Mouse (Mus musculus) embryonic fibroblast, embryonic 13.5 days (primary cell): ENCODE measurements around the gene Bora. TPM values are rescaled to one million over a fixed set of nuclear protein-coding genes. Genes with fewer than 3 reads are reported as not detected.
"Not testable (repeated sequence)": the region's sequence is repeated elsewhere in the genome, so short reads cannot be mapped to it uniquely, and the experiment has no call there.

Experiments used
- H3K27ac ChIP-seq: 2 replicates; pipeline ENCODE4 v1.5.1; 2012; ENCODE audit warnings: low read length, control low read depth, inconsistent platforms; ENCODE audit not compliant: insufficient read depth
- H3K4me1 ChIP-seq: 2 replicates; pipeline ENCODE4 v1.6.1; 2011; ENCODE audit warnings: low read length; ENCODE audit not compliant: control insufficient read depth, insufficient read depth
- H3K4me3 ChIP-seq: 2 replicates; pipeline ENCODE4 v1.5.1; 2011; ENCODE audit warnings: mild to moderate bottlenecking, control low read depth, low read length; ENCODE audit not compliant: insufficient read depth
- CTCF ChIP-seq: IDR thresholded peaks from 2 replicates; pipeline ENCODE4 v1.5.1; 2011; ENCODE audit warnings: mild to moderate bottlenecking, control low read depth, low read length, moderate library complexity, borderline replicate concordance; ENCODE audit not compliant: insufficient read depth
- POLR2A ChIP-seq: IDR thresholded peaks from 2 replicates; pipeline ENCODE4 v1.6.1; 2011; ENCODE audit warnings: low read depth, mild to moderate bottlenecking, control low read depth, low read length, moderate library complexity
- polyA plus RNA-seq: library from polyadenylated mRNA; stranded (reverse); fragments of >200 nt; gene quantifications from 2 replicates; pipeline ENCODE4 v1.2.4, GENCODE M21; 2011; ENCODE audit warnings: low read depth; ENCODE audit not compliant: missing spikeins, insufficient read length

The Bora gene
- polyA plus RNA-seq: 20.3 and 25.8 TPM in 2 replicates

DNA sequence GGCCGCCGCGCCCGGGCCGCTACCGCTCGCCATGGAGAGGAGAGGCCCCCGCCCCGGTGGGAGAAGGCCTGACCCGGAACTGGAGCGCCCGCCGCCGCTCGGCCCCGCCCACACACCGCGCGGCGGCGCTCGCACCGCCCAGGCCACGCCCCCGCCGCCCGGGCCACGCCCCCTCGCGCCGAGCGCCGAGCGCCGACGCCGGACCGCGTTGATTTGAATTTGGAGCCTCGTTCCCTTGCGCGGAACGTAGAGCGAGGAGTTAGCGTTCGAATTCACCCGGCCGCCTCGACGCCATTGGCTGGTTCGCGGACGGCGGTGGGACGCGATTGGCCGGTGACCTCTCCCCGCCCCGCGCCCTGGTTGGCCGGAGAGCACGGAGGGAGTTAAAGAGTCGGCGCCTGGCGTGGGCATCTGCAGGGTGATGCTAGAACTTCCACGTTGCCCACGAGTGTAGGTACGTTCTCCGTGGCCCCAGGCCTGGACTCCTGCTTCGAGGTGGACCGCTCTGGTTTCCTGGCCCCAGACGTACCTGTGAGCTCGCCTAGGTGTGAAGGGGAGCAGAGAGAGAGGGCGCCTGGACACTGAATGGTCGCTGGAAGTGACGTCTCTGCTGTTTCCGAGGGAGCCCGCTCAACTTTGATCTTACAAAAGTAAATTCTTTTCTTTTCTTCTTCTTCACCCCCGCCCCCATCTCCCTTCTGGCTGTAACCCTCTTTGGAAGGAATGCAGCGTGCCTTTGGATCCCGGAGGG is at the start of gene Bora, which contains the start of gene Mzt1:
Gene Bora (plus strand): TSS at position 192 of the 751 bp plus-strand sequence.
Gene Mzt1 (minus strand): TSS at position 104 of the 751 bp plus-strand sequence.
- TF ChIP-seq CTCF (no peak), POLR2A (peak; percentile 85)
- Histone ChIP-seq H3K27ac (peak within 1 kb of the TSS; percentile 76), H3K4me1 (no peaks in the 10 kb centered on the region), H3K4me3 (peak within 1 kb of the TSS; percentile 90)

DNA sequence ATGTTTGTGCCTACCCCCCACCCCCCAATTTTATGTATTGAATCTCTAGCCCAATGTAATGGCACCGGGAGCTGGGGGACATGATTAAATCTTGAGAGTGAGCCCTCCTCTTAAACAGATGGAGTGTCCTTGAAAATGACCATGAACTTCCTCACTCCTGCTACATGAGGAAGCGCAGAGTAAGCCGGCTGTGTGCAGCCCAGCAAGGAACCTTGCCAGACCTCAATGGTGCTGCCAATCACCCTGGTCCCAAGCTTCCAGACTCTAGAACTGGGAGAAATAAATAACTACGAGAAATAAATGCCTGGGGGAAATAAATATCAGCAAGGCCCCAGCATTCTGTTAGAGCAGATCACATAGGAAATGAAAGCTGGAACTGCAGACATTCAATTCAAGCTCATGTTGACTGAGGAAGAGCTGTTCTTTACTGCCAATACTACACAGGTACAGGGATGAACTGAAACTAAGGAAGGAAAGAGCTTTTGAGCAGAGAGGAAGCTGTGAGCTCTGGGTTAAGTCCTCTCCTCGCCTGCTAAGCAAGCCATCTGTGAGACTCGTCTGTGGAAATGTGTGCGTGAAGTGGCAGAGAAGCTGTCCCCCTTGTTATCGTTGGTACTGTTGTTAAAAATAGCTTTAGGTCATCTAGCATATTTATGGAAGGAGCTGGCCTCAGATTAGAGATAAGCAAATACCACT is 35.6 kb upstream of the Bora start:
- H3K27ac ChIP-seq: peak overlapping the region; percentile 12; the same call in 1 of the 2 replicates
- TF ChIP-seq POLR2A (no peak), CTCF (no peak)
- H3K4me1 ChIP-seq: no peaks in the 10 kb centered on the region
- H3K4me3 ChIP-seq: no peak overlapping the region

DNA sequence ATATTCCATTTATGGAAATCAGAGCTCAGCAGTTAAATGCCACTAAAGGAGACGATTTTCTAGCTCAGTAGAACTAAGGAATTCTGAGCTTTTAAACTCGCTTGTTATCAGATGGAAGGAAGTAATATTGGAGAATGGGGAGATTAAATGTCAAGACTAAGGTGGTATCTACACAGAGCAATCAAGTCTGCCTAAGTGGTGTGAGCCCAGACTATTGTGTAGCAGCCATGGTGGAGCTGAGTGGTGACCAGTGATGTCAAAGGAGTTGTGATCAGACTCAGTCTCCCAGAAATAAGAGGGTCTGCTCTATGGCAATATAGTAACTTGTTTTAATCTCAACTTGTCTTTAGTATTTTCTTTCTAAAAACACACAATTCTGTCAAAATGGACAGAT is 35.1 kb upstream of the Bora start:
- Histone ChIP-seq H3K4me3 (no peak overlapping the region), H3K27ac (no peak overlapping the region; the same call in 1 of the 2 replicates), H3K4me1 (no peaks in the 10 kb centered on the region)
- no peak for TF ChIP-seq CTCF
- TF ChIP-seq POLR2A: no peak

- no peaks in the 10 kb centered on the region; the same call in 1 of the 2 replicates for H3K4me1 ChIP-seq
- TF ChIP-seq CTCF (no peak), POLR2A (no peak)
- no peak overlapping the region for H3K4me3 ChIP-seq
- no peak overlapping the region for H3K27ac ChIP-seq
Measured at GRCm38 (mm10) chr14:99018691-99019090, 27.3 kb upstream of the Bora start.

DNA sequence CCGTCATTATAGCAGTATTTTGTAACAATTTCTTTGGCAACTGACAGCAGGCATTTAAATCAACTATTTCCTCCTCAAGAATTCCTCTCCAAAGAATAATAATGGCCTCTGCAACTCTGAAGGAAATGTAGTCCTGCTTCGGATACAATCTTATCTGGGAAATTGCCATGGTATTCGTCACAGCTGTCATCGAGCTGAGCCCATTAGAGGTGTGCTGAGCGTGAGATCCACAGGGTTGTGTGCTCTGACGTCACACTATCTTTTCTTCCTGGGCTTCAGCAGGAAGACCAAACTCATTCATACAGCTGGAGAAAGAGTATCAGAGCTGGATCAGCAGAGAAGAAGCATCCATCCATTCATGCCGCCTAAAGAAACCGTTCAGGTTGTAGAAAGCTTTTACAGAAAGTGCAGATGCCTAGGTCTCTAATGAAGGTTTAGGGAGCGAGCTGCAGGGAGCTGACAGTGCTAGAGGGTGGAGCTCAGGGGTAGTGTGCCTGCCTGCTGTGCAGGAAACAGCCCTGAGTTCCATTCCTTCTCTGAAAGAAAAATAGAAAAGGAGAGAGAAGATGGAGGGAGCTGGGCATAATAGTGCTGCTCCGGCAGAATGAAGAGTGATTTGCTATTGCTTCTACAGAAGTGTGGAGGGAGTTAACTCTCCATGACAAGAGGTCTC is 26.8 kb upstream of the Bora start:
- TF ChIP-seq POLR2A (no peak), CTCF (no peak)
- H3K4me1 ChIP-seq: no peaks in the 10 kb centered on the region; the same call in 1 of the 2 replicates
- H3K4me3 ChIP-seq: no peak overlapping the region
- H3K27ac ChIP-seq: no peak overlapping the region

DNA sequence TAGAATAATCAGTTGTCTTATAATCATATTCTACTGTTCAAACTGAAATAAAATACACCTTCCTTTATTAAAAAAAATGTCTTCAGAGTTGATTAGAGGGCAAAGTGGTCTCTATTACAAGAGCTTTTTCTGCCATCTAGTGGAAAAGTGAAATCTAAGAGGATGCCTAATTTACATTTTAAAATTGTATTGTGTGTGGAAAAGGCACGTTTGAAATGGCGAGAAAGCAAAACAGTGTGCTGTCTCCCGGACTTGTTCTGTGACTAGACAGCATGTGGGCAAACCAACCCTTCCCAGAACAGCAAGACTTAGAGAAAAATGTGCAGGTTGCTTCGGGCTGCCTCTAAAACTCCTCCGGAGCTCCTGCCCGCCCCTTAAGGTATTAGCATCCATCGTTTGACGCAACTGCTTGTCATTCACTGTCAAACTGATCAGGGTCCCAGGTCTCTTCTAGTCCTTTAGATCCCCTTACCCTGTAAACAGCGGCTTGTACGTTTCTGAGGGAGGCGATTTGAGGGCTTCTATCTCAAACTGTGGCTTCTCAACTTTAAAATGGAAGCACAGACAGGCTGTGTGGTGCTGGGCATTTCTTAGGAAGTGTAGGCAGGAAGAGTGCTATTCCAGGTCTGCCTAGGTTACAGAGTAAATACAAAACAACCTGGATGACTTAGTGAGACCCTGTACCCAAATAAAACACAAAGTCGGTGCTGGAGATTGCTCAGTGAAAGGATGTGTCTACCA is 23.5 kb upstream of the Bora start:
- no peak for TF ChIP-seq POLR2A
- no peak for TF ChIP-seq CTCF
- Histone ChIP-seq H3K27ac (no peak overlapping the region), H3K4me3 (peak overlapping the region; percentile 24; the same call in 1 of the 2 replicates), H3K4me1 (no peaks in the 10 kb centered on the region; the same call in 1 of the 2 replicates)

- H3K4me3 ChIP-seq: no peak overlapping the region
- no peaks in the 10 kb centered on the region for H3K4me1 ChIP-seq
- no peak overlapping the region for H3K27ac ChIP-seq
- TF ChIP-seq POLR2A: no peak
Measured at GRCm38 (mm10) chr14:99029987-99030386, 16.0 kb upstream of the Bora start.

DNA sequence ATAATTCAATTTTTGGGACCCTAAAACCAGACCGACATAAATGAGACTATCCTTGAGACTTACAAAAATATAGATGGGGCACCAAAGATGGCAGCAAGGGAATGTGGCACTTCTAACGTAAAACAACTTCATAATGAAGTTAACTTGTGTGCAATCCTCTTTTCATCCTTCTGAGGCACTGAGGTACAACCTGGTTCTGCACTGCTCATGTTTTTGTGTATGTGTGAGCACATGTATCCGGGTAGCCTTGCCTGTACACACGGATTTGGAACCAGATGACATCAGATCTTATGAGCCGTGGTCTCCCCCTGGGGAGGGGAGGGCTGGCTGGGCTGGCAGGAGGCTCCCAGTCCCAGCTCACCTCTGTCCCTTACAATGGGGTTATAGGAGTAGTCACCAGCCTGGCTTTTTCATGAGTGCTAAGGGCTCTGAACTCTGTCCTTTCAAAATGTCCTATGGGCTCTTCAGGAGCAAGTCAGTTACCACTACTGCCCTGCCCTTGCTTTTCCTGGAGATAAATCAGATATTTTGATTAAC is 14.6 kb upstream of the Bora start:
- no peak for TF ChIP-seq CTCF
- TF ChIP-seq POLR2A: no peak
- no peak overlapping the region for H3K27ac ChIP-seq
- no peak overlapping the region for H3K4me3 ChIP-seq
- no peaks in the 10 kb centered on the region for H3K4me1 ChIP-seq

DNA sequence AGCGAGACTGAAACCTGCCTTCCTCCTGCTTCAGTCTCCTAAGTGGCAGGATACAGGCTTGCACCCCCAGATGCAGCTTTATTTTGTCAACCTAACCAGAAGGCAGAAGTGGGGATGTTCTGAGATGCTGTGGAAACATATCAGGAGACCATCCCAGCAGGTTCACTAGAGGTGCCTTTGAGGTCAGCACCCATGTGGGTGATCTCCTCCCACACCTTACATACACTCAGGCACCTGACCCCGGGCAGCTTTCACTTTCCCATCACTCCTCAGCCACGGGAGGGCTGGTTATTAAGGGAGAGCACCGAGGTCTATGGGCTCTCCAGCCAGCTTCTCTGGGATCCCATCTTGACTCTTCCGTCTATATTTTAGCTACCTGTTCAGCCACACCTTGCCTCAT is 13.4 kb upstream of the Bora start:
- H3K4me3 ChIP-seq: no peak overlapping the region
- no peak for TF ChIP-seq CTCF
- no peak for TF ChIP-seq POLR2A
- H3K4me1 ChIP-seq: 0 out of 2 replicates have a peak, but pooled peaks cover 3% of the 10 kb centered on the region
- H3K27ac ChIP-seq: no peak overlapping the region

DNA sequence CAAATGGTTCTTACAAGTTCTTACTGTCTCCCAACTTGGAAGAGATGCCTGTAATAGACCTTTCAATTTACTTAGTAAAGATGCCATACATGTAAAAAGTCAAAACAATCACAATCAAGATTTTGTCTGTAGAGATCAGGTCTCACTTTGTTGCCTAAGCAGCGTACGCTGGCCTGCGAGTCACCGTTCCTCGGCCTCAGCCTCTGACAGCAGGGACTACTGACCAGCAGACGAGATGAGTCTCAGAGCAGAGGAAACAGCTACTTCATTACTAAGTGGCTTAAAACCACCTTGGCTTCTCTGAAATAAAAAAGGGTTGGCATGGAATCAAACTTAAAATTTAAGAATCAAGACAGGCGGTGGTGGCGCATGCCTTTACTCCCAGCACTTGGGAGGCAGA is 11.2 kb upstream of the Bora start:
- not testable (repeated sequence) for H3K4me3 ChIP-seq, H3K4me1 ChIP-seq, H3K27ac ChIP-seq
